Mouse (Mus musculus) inflammation-experienced regulatory T-cells, adult 16 weeks (primary cell): ENCODE data around the gene Gpr179. TPM values are rescaled to one million over a fixed set of nuclear protein-coding genes. Genes with fewer than 3 reads are reported as not detected.

Experiments
- polyA plus RNA-seq: library from polyadenylated mRNA; unstranded; fragments of 100-300 nt; shearing (Covaris generic); gene quantifications from one replicate; pipeline ENCODE4 v1.2.1, GENCODE M21; 2017

Gpr179 gene
- polyA plus RNA-seq: 0.22 TPM

DNA sequence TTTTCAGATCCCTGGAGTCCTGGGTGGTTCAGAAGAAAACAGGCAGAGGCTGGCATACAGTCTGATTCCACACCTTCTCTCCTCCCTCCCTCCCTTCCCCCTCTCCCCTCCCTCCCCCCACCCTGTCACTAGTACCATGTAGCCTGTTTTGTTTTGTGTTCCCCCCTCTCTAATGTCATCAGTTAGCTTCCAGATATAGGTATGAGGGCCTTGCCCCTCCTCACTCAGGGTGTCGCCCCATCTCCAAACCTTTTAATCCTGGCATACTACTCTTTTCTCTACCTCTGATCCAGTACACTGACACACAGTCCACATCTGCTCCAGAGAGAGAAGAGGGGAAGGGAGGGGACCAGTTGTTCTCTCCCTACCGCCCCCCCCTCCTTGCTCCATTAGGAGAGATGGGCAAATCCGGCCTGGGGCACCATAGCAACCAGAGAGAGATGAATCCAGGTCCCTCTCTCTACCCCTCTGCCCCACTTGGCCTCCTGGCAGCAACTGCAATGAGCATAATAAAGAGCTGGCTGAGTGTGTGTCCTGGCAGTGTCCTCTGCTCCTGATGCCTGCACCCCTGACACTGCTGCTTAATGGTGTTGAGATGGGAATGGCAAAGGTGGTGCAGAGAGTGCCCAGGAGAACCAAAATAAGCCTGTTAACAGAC is at the start of gene Gpr179:
Gene Gpr179, minus strand, starts transcription at position 51 of the 658 bp plus-strand sequence.

DNA sequence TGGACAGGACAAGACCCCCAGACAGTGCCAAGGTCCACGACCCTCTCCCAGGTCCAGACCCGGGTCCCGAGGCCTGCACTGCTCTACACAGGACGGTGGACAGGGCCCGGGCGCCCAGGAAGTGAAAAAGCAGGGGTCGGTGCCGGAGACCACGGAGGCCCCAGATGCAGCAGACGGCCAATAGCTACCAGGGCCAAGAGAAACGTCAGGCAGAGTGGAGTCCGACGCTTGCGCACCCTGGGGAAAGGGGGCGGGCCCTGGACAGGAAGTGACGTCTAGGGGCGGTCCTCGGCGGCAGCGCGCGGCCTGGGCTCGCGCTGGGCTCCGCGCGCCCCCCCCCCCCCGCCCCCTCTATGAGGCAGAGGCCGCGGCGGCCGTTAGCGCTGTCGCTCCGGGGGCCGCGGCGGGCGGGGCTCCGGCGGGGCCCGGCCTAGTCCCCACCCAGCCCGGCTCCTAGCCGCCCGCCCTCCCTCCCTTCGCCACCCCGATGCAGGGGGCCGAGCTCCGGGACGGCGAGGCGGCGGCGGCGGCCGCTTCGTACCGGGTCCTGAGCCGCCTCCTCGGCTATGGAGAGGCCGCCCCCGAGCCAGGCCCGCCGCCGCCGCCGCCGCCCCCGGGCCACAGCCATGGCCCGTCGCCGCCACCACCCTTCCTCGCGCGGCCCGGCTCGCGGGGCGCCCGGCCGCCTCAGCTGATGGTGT is 10.2 kb upstream of the Gpr179 start, which contains the start of gene Socs7:
Gene Socs7, plus strand, starts transcription at position 604 of the 701 bp plus-strand sequence.

DNA sequence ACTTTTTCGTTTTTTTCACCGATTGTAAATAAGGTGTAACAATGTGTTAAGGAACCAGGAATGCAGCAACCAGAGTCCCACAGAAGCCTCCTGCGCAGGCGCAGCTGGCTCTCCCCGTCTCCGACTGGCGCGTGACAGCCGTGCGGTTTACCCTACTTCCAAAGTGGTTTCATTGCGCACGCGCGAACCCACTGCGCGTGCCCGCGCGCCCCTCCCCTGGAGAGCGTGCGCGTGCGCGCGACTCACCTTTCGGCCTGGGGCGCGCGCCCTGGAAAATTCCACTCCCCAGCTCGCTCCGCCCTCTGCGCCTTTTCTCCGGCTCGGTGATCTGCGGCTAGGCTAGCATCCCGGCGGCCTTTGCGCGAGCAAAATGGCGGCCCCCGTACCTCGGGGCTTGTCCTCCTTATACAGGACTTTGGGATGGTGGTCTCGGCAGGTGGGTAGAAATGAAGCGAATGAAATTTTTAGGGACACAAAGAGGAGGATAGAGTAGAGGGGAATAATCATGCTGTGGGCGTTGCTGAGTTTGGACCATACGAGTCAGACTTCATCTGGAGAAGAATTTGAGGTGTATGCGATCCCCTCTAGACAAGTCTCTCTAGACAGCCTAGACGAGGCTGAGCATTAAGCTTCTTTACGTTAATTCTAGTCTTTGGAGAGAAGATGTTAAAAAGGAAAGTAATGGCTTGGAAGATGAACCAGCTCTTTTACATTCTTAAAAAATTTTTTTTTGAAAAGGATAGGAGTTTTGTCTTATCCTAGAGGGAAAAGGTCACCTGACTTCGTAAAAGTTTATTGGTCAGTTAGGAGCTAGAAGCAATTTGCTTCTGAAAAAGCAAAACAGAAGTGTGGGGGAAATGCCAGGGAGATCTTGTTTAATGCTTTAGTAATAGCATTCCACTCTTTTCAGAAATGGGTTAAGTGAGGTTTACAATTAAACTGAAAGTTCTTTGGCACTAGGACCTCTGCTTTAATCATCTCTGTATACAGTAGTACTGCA is 36.1 kb downstream of the Gpr179 start, which contains the start of gene Mrpl45:
Gene Mrpl45, plus strand, starts transcription at position 213 of the 1,000 bp plus-strand sequence.

Other genes with a start within 250 kb of the Gpr179 start
- 10.0 TPM for gene Tbx21, start 236.7 kb downstream of the Gpr179 start, polyA plus RNA-seq
- not detected for gene Tbkbp1, start 200.6 kb downstream of the Gpr179 start, polyA plus RNA-seq
- 31.9 TPM for gene Kpnb1, start 164.2 kb downstream of the Gpr179 start, polyA plus RNA-seq
- 30.7 TPM for gene Npepps, start 71.4 kb downstream of the Gpr179 start, polyA plus RNA-seq
- gene Mrpl45, start 36.4 kb downstream of the Gpr179 start, polyA plus RNA-seq: 30.5 TPM
- gene Socs7, start 10.5 kb upstream of the Gpr179 start, polyA plus RNA-seq: 1.1 TPM
- not detected for gene Arhgap23, start 63.5 kb upstream of the Gpr179 start, polyA plus RNA-seq
- not detected for gene 4933428G20Rik, start 148.3 kb upstream of the Gpr179 start, polyA plus RNA-seq
- not detected for gene Srcin1, start 224.1 kb upstream of the Gpr179 start, polyA plus RNA-seq